Mouse (Mus musculus): ENCODE results near the gene Rnf40. TPM values are rescaled to one million over a fixed set of nuclear protein-coding genes. Genes with fewer than 3 reads are reported as not detected.

Gene Rnf40
- polyA plus RNA-seq, 1 experiment from 2014 or later, result 37.0 TPM

DNA sequence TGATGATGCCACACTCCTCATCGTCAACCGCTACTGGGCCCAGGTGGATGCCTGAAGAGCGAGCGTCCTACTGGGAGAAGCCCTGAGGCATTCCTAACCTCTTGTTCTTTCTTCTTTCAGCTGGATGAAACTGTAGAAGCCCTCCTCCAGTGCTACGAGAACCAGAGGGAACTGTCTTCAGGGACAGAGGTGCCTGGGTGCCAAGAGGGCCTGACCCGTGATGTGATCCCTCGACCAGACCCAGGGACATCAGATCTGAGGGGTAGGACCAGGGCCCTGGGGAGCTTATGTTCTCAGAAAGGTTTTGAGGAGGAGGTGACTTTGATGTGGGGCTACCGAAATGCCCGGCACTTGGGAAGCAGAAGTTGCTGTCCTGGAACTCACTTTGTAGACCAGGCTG, 1.1 kb downstream of the Rnf40 start:
- H3K36me3 ChIP-seq (ENCODE audit: control insufficient read depth, insufficient read depth, low read length), result peaks cover 52% of the 10 kb centered on the region
- 90% methylated on average over 9 of the region's 9 CpGs for WGBS

DNA sequence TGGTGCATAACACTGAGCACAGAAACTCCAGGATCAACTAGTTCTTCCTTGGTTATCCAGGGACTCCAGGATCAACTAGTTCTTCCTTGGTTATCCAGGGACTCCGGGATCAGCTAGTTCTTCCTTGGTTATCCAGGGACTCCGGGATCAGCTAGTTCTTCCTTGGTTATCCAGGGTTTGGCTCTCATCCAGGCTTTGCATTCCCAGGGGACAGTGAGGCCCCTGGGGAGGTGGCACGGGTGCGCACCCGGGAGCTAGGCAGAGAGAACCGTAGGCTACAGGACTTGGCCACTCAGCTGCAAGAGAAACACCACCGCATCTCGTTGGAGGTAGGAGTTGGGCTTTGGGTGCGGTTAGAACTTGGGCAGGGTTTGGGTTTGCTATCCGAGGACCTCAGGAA, 2.5 kb downstream of the Rnf40 start:
- Histone ChIP-seq H3K4me1 (ENCODE audit: control insufficient read depth, insufficient read depth, low read length) (peaks cover 11% of the 10 kb centered on the region; the same call in 1 of the 2 replicates), H3K27ac (ENCODE audit: low read length) (no peak overlapping the region), H3K4me2 (replicated peaks; ENCODE audit: low read depth, low read length) (no peak overlapping the region), H3K9ac (replicated peaks; ENCODE audit: low read depth, low read length) (no peak overlapping the region), H3K36me3 (ENCODE audit: control insufficient read depth, insufficient read depth, low read length) (peaks cover 62% of the 10 kb centered on the region), H3K4me3 (ENCODE audit: low read depth, low read length) (no peak overlapping the region), H3K27me3 (ENCODE audit: control insufficient read depth, insufficient read depth, low read length) (no peaks in the 10 kb centered on the region), H3K9me3 (ENCODE audit: control insufficient read depth, low read depth, low read length) (no peaks in the 10 kb centered on the region)
- ATAC-seq (ENCODE audit: insufficient number of reproducible peaks, insufficient read depth, low FRiP score, low read depth), result no peak
- 88% methylated on average over 10 of the region's 10 CpGs for WGBS

More for the DNA sequence above, 1.1 kb downstream of the Rnf40 start:
- ATAC-seq (ENCODE audit: insufficient number of reproducible peaks, insufficient read depth, low FRiP score, low read depth), result no peak
- Histone ChIP-seq H3K9me3 (ENCODE audit: control insufficient read depth, low read depth, low read length) (no peaks in the 10 kb centered on the region), H3K27ac (ENCODE audit: low read length) (no peak overlapping the region), H3K4me2 (replicated peaks; ENCODE audit: low read depth, low read length) (peak overlapping the region; percentile 76), H3K4me1 (ENCODE audit: control insufficient read depth, insufficient read depth, low read length) (peaks cover 11% of the 10 kb centered on the region; the same call in 1 of the 2 replicates), H3K27me3 (ENCODE audit: control insufficient read depth, insufficient read depth, low read length) (no peaks in the 10 kb centered on the region), H3K4me3 (ENCODE audit: low read depth, low read length) (peak overlapping the region; percentile 82), H3K9ac (replicated peaks; ENCODE audit: low read depth, low read length) (0 out of 2 replicates have a peak overlapping the region, but pooled peaks have one; percentile 47)

DNA sequence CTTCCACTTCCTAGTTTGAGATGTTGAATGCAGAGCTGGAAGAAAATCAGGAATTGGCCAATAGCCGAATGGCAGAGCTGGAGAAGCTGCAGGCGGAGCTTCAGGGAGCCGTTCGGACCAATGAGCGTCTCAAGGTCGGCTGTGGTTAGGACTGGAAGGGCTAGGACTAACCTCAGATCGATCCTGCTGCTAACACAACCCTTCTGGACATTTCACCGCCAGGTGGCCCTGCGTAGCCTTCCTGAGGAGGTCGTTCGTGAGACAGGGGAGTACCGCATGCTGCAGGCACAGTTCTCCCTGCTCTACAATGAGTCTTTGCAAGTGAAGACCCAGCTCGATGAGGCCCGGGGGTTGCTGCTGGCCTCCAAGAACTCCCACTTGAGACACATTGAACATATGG, 4.0 kb downstream of the Rnf40 start:
- Histone ChIP-seq H3K4me2 (replicated peaks; ENCODE audit: low read depth, low read length) (no peak overlapping the region), H3K9ac (replicated peaks; ENCODE audit: low read depth, low read length) (no peak overlapping the region), H3K4me3 (ENCODE audit: low read depth, low read length) (no peak overlapping the region), H3K27ac (ENCODE audit: low read length) (no peak overlapping the region), H3K27me3 (ENCODE audit: control insufficient read depth, insufficient read depth, low read length) (no peaks in the 10 kb centered on the region), H3K9me3 (ENCODE audit: control insufficient read depth, low read depth, low read length) (no peaks in the 10 kb centered on the region), H3K36me3 (ENCODE audit: control insufficient read depth, insufficient read depth, low read length) (peaks cover 77% of the 10 kb centered on the region), H3K4me1 (ENCODE audit: control insufficient read depth, insufficient read depth, low read length) (peaks cover 8% of the 10 kb centered on the region; the same call in 1 of the 2 replicates)
- WGBS, result 93% methylated on average over 14 of the region's 14 CpGs
- no peak for ATAC-seq (ENCODE audit: insufficient number of reproducible peaks, insufficient read depth, low FRiP score, low read depth)

DNA sequence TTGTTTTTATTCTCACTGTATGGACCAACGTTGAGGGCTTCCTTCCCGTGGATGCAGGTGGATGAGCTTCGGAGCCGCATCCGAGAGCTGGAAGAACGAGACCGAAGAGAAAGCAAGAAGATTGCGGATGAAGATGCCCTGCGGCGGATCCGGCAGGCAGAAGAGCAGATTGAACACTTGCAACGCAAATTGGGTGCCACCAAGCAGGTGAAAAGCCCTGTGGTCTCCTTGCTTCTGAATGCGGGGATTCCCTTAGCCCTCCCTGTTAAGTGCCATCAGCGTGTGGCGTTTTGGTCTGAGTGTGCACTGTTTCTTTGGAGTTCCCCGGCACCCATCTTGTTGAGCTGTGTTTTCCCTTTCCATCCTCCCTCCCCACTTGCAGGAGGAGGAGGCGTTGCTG, 8.2 kb downstream of the Rnf40 start:
- no peaks in the 10 kb centered on the region for H3K27me3 ChIP-seq (ENCODE audit: control insufficient read depth, insufficient read depth, low read length)
- WGBS, result 96% methylated on average over 17 of the region's 17 CpGs
- H3K9me3 ChIP-seq (ENCODE audit: control insufficient read depth, low read depth, low read length), result no peaks in the 10 kb centered on the region
- peaks cover 94% of the 10 kb centered on the region for H3K36me3 ChIP-seq (ENCODE audit: control insufficient read depth, insufficient read depth, low read length)
- ATAC-seq (ENCODE audit: insufficient number of reproducible peaks, insufficient read depth, low FRiP score, low read depth), result no peak
- H3K4me3 ChIP-seq (ENCODE audit: low read depth, low read length), result no peak overlapping the region
- H3K4me2 ChIP-seq (replicated peaks; ENCODE audit: low read depth, low read length), result no peak overlapping the region
- no peak overlapping the region for H3K9ac ChIP-seq (replicated peaks; ENCODE audit: low read depth, low read length)
- no peaks in the 10 kb centered on the region for H3K4me1 ChIP-seq (ENCODE audit: control insufficient read depth, insufficient read depth, low read length)
- no peak overlapping the region for H3K27ac ChIP-seq (ENCODE audit: low read length)

DNA sequence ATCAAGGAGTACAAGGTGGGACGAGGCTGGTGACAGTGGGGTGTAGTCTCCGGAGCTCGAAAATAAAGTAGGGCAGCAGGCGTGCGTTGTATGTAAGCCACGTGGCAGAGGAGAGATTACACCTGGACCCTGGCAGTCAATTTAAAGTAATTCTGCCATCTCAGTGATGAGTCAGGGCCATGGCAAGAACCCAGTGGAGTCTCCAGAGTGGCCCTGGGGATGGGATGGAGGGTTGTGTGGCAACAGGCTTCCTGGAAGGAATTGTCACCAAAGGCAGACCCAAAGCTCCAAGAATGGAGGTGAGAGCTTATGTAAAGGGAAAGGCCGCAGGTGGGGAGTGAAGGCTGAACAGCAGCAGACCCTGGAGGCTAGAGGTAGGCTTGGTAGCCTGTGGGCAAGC, 12.0 kb downstream of the Rnf40 start:
- Histone ChIP-seq H3K27me3 (ENCODE audit: control insufficient read depth, insufficient read depth, low read length) (no peaks in the 10 kb centered on the region), H3K9me3 (ENCODE audit: control insufficient read depth, low read depth, low read length) (no peaks in the 10 kb centered on the region), H3K27ac (ENCODE audit: low read length) (no peak overlapping the region), H3K9ac (replicated peaks; ENCODE audit: low read depth, low read length) (no peak overlapping the region), H3K4me1 (ENCODE audit: control insufficient read depth, insufficient read depth, low read length) (no peaks in the 10 kb centered on the region), H3K36me3 (ENCODE audit: control insufficient read depth, insufficient read depth, low read length) (peaks cover 80% of the 10 kb centered on the region), H3K4me3 (ENCODE audit: low read depth, low read length) (no peak overlapping the region), H3K4me2 (replicated peaks; ENCODE audit: low read depth, low read length) (no peak overlapping the region)
- ATAC-seq (ENCODE audit: insufficient number of reproducible peaks, insufficient read depth, low FRiP score, low read depth), result no peak
- 97% methylated on average over 7 of the region's 7 CpGs for WGBS

DNA sequence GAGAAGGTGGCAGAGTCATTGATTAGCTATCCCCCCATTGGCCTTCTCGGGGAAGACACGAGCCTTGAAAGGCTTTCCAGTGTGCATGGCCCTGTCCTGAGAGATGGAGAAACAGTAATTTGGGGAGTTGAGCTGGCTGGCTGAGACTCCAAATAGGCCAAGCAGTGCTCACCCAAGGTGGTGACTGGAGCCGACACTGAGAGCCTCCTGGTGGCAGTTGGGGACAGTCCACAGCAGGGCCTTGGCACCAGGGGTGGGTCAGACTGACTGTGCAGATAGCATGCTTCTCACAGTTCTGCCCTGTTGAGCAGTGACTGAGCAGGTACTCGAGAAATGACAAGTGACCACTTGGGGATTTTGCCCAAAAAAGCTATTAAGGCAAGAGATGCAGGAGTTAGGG, 13.2 kb downstream of the Rnf40 start:
- Histone ChIP-seq H3K4me1 (ENCODE audit: control insufficient read depth, insufficient read depth, low read length) (no peaks in the 10 kb centered on the region), H3K9ac (replicated peaks; ENCODE audit: low read depth, low read length) (no peak overlapping the region), H3K4me2 (replicated peaks; ENCODE audit: low read depth, low read length) (no peak overlapping the region), H3K4me3 (ENCODE audit: low read depth, low read length) (no peak overlapping the region), H3K36me3 (ENCODE audit: control insufficient read depth, insufficient read depth, low read length) (peaks cover 73% of the 10 kb centered on the region), H3K27me3 (ENCODE audit: control insufficient read depth, insufficient read depth, low read length) (no peaks in the 10 kb centered on the region), H3K9me3 (ENCODE audit: control insufficient read depth, low read depth, low read length) (no peaks in the 10 kb centered on the region), H3K27ac (ENCODE audit: low read length) (no peak overlapping the region)
- WGBS, result 79% methylated on average over 4 of the region's 4 CpGs
- ATAC-seq (ENCODE audit: insufficient number of reproducible peaks, insufficient read depth, low FRiP score, low read depth), result no peak

DNA sequence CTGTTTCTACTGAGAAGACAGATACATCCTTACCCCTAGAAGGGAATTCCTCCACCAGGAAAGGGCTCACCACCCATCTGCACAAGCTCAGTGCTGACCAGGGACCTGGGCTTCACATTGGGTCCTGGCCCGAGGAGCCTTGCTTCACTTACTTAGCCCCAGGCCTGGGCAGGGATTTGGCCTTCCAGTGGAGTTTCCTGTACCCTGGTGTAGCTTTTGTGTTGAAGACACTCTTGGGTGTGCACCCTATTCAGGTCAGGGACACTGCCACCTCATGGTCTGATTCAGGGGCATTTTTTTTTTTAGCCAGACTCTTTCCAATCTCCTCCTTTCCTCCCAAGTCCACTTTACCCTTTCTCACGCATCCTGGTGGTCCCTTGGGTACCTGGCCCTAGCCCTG, 14.3 kb downstream of the Rnf40 start:
- Histone ChIP-seq H3K36me3 (ENCODE audit: control insufficient read depth, insufficient read depth, low read length) (peaks cover 72% of the 10 kb centered on the region), H3K9me3 (ENCODE audit: control insufficient read depth, low read depth, low read length) (no peaks in the 10 kb centered on the region), H3K27ac (ENCODE audit: low read length) (no peak overlapping the region), H3K27me3 (ENCODE audit: control insufficient read depth, insufficient read depth, low read length) (no peaks in the 10 kb centered on the region), H3K4me1 (ENCODE audit: control insufficient read depth, insufficient read depth, low read length) (no peaks in the 10 kb centered on the region), H3K4me2 (replicated peaks; ENCODE audit: low read depth, low read length) (no peak overlapping the region), H3K9ac (replicated peaks; ENCODE audit: low read depth, low read length) (no peak overlapping the region), H3K4me3 (ENCODE audit: low read depth, low read length) (no peak overlapping the region)
- no peak for ATAC-seq (ENCODE audit: insufficient number of reproducible peaks, insufficient read depth, low FRiP score, low read depth)
- WGBS, result 94% methylated on average over 2 of the region's 2 CpGs

DNA sequence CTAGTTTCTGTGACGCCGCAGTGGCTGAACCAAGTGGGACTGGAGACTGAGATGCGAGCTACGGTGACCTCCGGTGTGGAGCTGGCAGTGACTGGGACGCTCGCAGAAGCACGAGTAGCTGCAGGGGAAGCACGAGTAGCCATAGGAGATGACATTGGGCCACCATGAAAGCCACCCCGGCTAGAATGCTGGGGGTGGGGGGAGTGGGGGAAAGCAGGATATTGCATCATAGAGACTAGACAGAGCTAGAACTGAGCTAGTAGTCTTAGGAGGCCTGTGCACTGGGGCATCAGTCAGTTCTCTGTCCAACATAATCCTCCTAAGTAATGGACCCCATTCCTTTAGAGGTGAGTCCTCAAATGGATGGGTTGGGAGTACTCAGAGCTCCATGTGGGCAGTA, 15.7 kb downstream of the Rnf40 start:
- no peak overlapping the region for H3K4me3 ChIP-seq (ENCODE audit: low read depth, low read length)
- H3K36me3 ChIP-seq (ENCODE audit: control insufficient read depth, insufficient read depth, low read length), result peaks cover 73% of the 10 kb centered on the region
- no peak overlapping the region for H3K4me2 ChIP-seq (replicated peaks; ENCODE audit: low read depth, low read length)
- H3K9ac ChIP-seq (replicated peaks; ENCODE audit: low read depth, low read length), result no peak overlapping the region
- no peak for ATAC-seq (ENCODE audit: insufficient number of reproducible peaks, insufficient read depth, low FRiP score, low read depth)
- no peak overlapping the region for H3K27ac ChIP-seq (ENCODE audit: low read length)
- no peaks in the 10 kb centered on the region for H3K27me3 ChIP-seq (ENCODE audit: control insufficient read depth, insufficient read depth, low read length)
- H3K4me1 ChIP-seq (ENCODE audit: control insufficient read depth, insufficient read depth, low read length), result no peaks in the 10 kb centered on the region
- no peaks in the 10 kb centered on the region for H3K9me3 ChIP-seq (ENCODE audit: control insufficient read depth, low read depth, low read length)
- 88% methylated on average over 10 of the region's 10 CpGs for WGBS

DNA sequence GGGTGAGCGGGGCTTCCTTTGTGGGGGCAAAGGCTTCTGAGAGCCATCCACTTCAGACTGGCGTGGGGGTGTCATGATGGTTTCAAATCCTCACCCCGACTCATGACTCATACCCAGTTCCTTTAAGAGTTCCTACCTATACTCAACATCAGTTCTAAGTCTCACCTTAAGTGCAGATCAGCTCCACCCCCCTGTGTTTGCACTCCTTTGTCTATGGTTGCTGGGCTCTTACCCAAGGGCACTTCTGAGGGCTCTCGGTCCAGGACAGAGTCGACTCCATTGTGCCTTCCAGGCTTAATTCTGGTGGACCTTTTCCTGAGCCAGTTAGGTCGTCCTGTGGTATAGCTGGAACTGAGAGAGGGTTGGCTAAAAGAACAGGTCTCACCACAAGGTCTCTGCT, 18.6 kb downstream of the Rnf40 start:
- 81% methylated on average over 6 of the region's 6 CpGs for WGBS
- Histone ChIP-seq H3K27me3 (ENCODE audit: control insufficient read depth, insufficient read depth, low read length) (no peaks in the 10 kb centered on the region), H3K36me3 (ENCODE audit: control insufficient read depth, insufficient read depth, low read length) (peaks cover 78% of the 10 kb centered on the region), H3K4me2 (replicated peaks; ENCODE audit: low read depth, low read length) (no peak overlapping the region), H3K4me1 (ENCODE audit: control insufficient read depth, insufficient read depth, low read length) (no peaks in the 10 kb centered on the region), H3K4me3 (ENCODE audit: low read depth, low read length) (no peak overlapping the region), H3K9ac (replicated peaks; ENCODE audit: low read depth, low read length) (no peak overlapping the region), H3K27ac (ENCODE audit: low read length) (no peak overlapping the region), H3K9me3 (ENCODE audit: control insufficient read depth, low read depth, low read length) (no peaks in the 10 kb centered on the region)
- ATAC-seq (ENCODE audit: insufficient number of reproducible peaks, insufficient read depth, low FRiP score, low read depth), result no peak
